Mouse (Mus musculus): ENCODE data around the gene Pik3r5. TPM values are rescaled to one million over a fixed set of nuclear protein-coding genes. Genes with fewer than 3 reads are reported as not detected.

The Pik3r5 gene
- total and polyA plus RNA-seq, 3 experiments, result 3.2 to 5.7 TPM; not detected in 1

- H3K9ac ChIP-seq (ENCODE audit: control insufficient read depth, low read depth, low read length, poor library complexity, severe bottlenecking), result no peak overlapping the region
- H3K36me3 ChIP-seq (ENCODE audit: control insufficient read depth in 1 of 2, insufficient read depth in 2 of 2, low read length in 2 of 2), result no peaks in the 10 kb centered on the region
- no peak for TF ChIP-seq CHD2 (IDR thresholded peaks at IDR 0.05; ENCODE audit: low read length)
- TF ChIP-seq POLR2A (IDR thresholded peaks at IDR 0.05; ENCODE audit: control insufficient read depth in 1 of 2, insufficient read depth in 1 of 2, low read depth in 1 of 2, low read length in 2 of 2, poor library complexity in 1 of 2), result no peak
- no peak for TF ChIP-seq GATA1 (IDR thresholded peaks at IDR 0.05; ENCODE audit: low read depth, low read length)
- no peak for TF ChIP-seq TCF12 (IDR thresholded peaks at IDR 0.05; ENCODE audit: low read depth, low read length)
- TF ChIP-seq TAL1 (IDR thresholded peaks at IDR 0.05; ENCODE audit: low read length), result no peak
- TF ChIP-seq POLR2AphosphoS5 (IDR thresholded peaks at IDR 0.05; ENCODE audit: borderline replicate concordance, low read depth, low read length), result no peak
- TF ChIP-seq ETS1 (IDR thresholded peaks at IDR 0.05; ENCODE audit: low read depth, low read length), result no peak
- no peak for TF ChIP-seq MYC (IDR thresholded peaks at IDR 0.05; ENCODE audit: low read depth, low read length)
- TF ChIP-seq UBTF (IDR thresholded peaks at IDR 0.05; ENCODE audit: borderline replicate concordance, insufficient read depth, low read depth, low read length), result no peak
- no peak for TF ChIP-seq SMC3 (IDR thresholded peaks at IDR 0.05; ENCODE audit: low read depth, low read length)
- TF ChIP-seq POLR2AphosphoS2 (IDR thresholded peaks at IDR 0.05; ENCODE audit: low read length), result no peak
- TF ChIP-seq TBP (IDR thresholded peaks at IDR 0.05; ENCODE audit: low read depth, low read length), result no peak
- TF ChIP-seq KAT2A (conservative IDR thresholded peaks at IDR 0.05; ENCODE audit: low read depth, low read length), result no peak
- TF ChIP-seq ZNF384 (IDR thresholded peaks at IDR 0.05; ENCODE audit: low read depth, low read length), result no peak
- no peaks in the 10 kb centered on the region for H3K27me3 ChIP-seq (ENCODE audit: control insufficient read depth in 1 of 2, insufficient read depth in 2 of 2, low read length in 2 of 2)
- H3K4me1 ChIP-seq (ENCODE audit: control insufficient read depth in 1 of 2, insufficient read depth in 2 of 2, low read length in 2 of 2), result no peaks in the 10 kb centered on the region
- no peaks in the 10 kb centered on the region for H3K79me2 ChIP-seq (ENCODE audit: control insufficient read depth, insufficient read depth, low read length, poor library complexity)
- no peak overlapping the region for H3K27ac ChIP-seq (ENCODE audit: control insufficient read depth, low read depth, low read length)
- no peaks in the 10 kb centered on the region for H3K9me3 ChIP-seq (replicated peaks; ENCODE audit: insufficient read depth, low read length)
- no peak overlapping the region for H3K4me3 ChIP-seq (ENCODE audit: control insufficient read depth in 1 of 2, insufficient read depth in 1 of 2, low read depth in 2 of 2, low read length in 2 of 2)
- no peak for DNase-seq (ENCODE audit: low read depth, low spot score)
These were observed 11.2 kb downstream of the Pik3r5 start for GRCm38 (mm10) chr11:68442983-68443638.

- no peak overlapping the region for H3K27ac ChIP-seq (ENCODE audit: control insufficient read depth, low read depth, low read length)
- H3K36me3 ChIP-seq (ENCODE audit: control insufficient read depth in 1 of 2, insufficient read depth in 2 of 2, low read length in 2 of 2), result no peaks in the 10 kb centered on the region
- H3K9me3 ChIP-seq (replicated peaks; ENCODE audit: insufficient read depth, low read length), result no peaks in the 10 kb centered on the region
- DNase-seq (ENCODE audit: low read depth, low spot score), result no peak
- H3K4me3 ChIP-seq (ENCODE audit: control insufficient read depth in 1 of 2, insufficient read depth in 1 of 2, low read depth in 2 of 2, low read length in 2 of 2), result no peak overlapping the region
- no peaks in the 10 kb centered on the region for H3K4me1 ChIP-seq (ENCODE audit: control insufficient read depth in 1 of 2, insufficient read depth in 2 of 2, low read length in 2 of 2)
- no peak overlapping the region for H3K9ac ChIP-seq (ENCODE audit: control insufficient read depth, low read depth, low read length, poor library complexity, severe bottlenecking)
- H3K79me2 ChIP-seq (ENCODE audit: control insufficient read depth, insufficient read depth, low read length, poor library complexity), result no peaks in the 10 kb centered on the region
- TF ChIP-seq ZMIZ1 (IDR thresholded peaks at IDR 0.05; ENCODE audit: low read depth, low read length), result no peak
- no peak for TF ChIP-seq GATA1 (IDR thresholded peaks at IDR 0.05; ENCODE audit: low read depth, low read length)
- TF ChIP-seq MAZ (IDR thresholded peaks at IDR 0.05; ENCODE audit: low read depth, low read length), result no peak
- no peak for TF ChIP-seq CHD1 (IDR thresholded peaks at IDR 0.05; ENCODE audit: low read depth, low read length)
- TF ChIP-seq KAT2A (conservative IDR thresholded peaks at IDR 0.05; ENCODE audit: low read depth, low read length), result no peak
- no peak for TF ChIP-seq NELFE (IDR thresholded peaks at IDR 0.05; ENCODE audit: low read depth, low read length)
- TF ChIP-seq POLR2A (IDR thresholded peaks at IDR 0.05; ENCODE audit: control insufficient read depth in 1 of 2, insufficient read depth in 1 of 2, low read depth in 1 of 2, low read length in 2 of 2, poor library complexity in 1 of 2), result no peak
- TF ChIP-seq TCF12 (IDR thresholded peaks at IDR 0.05; ENCODE audit: low read depth, low read length), result no peak
- no peak for TF ChIP-seq UBTF (IDR thresholded peaks at IDR 0.05; ENCODE audit: borderline replicate concordance, insufficient read depth, low read depth, low read length)
- no peak for TF ChIP-seq NRF1 (IDR thresholded peaks at IDR 0.05; ENCODE audit: insufficient read depth, low read depth, low read length, poor library complexity, severe bottlenecking)
- no peak for TF ChIP-seq SMC3 (IDR thresholded peaks at IDR 0.05; ENCODE audit: low read depth, low read length)
- no peak for TF ChIP-seq GABPA (IDR thresholded peaks at IDR 0.05; ENCODE audit: low read depth, low read length)
- TF ChIP-seq SIN3A (IDR thresholded peaks at IDR 0.05; ENCODE audit: low read length), result no peak
- TF ChIP-seq BHLHE40 (IDR thresholded peaks at IDR 0.05; ENCODE audit: borderline replicate concordance, low read depth, low read length), result no peak
- TF ChIP-seq ZC3H11A (IDR thresholded peaks at IDR 0.05; ENCODE audit: low read depth, low read length), result no peak
- TF ChIP-seq CHD2 (IDR thresholded peaks at IDR 0.05; ENCODE audit: low read length), result no peak
- TF ChIP-seq E2F4 (IDR thresholded peaks at IDR 0.05; ENCODE audit: borderline replicate concordance, low read depth, low read length), result no peak
- TF ChIP-seq TBP (IDR thresholded peaks at IDR 0.05; ENCODE audit: low read depth, low read length), result no peak
- no peaks in the 10 kb centered on the region for H3K27me3 ChIP-seq (ENCODE audit: control insufficient read depth in 1 of 2, insufficient read depth in 2 of 2, low read length in 2 of 2)
These were observed 14.0 kb downstream of the Pik3r5 start for GRCm38 (mm10) chr11:68445901-68446300.
